Mouse (Mus musculus) frontal cortex, postnatal 36 days (tissue): ENCODE measurements at regions not wholly inside any gene's neighbourhood (a gene's known extent, or its start where the extent isn't known, plus 50 kb on each side); places are given as distances from the start of the nearest gene placed in this dataset.

ENCODE experiments used
- DNase-seq, 2 experiments: peaks; one replicate each; pipeline ENCODE4 v3.0.0; 2022; ENCODE audit warnings: low spot score in 2 of 2

DNA sequence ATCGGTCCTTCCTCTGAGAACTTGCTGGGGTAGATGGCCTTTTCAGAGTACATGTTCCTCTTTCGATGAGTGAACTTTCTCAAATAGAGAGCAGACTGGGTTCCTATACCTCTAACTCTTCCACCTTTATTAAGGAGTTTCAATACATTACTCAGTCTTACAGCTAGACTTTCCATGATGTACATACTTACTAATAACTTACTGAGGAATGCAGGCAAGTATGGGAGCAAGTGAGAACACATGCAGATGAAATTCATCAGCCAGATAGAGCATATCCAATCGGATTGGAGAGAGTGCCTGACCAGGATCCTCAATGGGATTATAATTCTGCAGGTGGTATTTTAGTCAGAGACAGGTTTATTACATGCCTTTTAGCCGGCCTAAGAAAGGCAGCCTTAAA is 292.2 kb upstream of the Large1 start:
- no peak for DNase-seq

DNA sequence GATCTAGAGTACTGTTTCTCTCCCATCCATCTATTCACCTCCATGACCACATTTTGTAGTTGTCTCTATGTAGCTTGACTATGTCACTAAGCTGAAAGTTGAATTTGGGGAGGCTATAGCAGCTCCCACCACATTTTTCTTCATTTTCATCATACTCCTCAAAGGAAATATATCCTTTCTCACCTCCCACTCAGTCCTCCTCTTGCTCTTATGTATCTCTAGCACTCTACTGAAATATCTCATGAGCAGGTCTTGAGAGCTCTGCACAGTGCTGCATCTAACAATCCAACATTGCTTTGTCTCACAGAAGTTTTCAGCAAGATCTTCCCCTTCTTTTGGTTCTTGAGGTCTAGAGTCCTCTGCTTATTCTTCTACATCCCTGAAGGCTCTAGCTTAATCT is 273.5 kb upstream of the Large1 start:
- DNase-seq, result peak in 1 of 2 experiments; percentile 30

GRCm38 (mm10) chr8:73618946-73619345 is 265.6 kb upstream of the Large1 start:
- no peak for DNase-seq

- peak in 1 of 2 experiments; percentile 61 for DNase-seq
Observed at GRCm38 (mm10) chr8:73614631-73615030, 261.3 kb upstream of the Large1 start.

GRCm38 (mm10) chr8:73614106-73614505 is 260.8 kb upstream of the Large1 start:
- peak in 1 of 2 experiments; percentile 36 for DNase-seq

GRCm38 (mm10) chr8:73611583-73611982 is 258.2 kb upstream of the Large1 start:
- DNase-seq, result peak; percentile 76 to 89

DNA sequence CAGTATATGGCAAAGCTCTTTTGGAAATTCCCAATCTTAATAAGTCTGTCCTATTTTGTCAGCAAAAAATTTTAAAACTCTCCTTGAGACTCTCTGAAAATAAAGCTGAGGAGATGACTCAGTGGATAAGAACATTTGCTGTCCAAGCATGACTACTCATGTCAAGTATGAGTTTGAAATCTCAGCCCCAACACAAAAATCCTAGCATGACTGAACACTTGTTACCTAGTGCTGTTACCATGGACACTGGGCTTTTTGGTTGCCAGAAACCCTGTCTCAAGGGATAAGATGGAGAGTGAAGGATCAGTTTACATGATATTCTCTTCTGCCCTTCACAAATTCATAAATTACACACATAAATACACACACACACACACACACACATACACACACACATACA is 217.3 kb upstream of the Large1 start:
- no peak for DNase-seq

- peak in 1 of 2 experiments; percentile 19 for DNase-seq
Observed at GRCm38 (mm10) chr8:73569963-73570362, 216.6 kb upstream of the Large1 start.
